Mouse (Mus musculus): ENCODE measurements around the gene Pak3. TPM values are rescaled to one million over a fixed set of nuclear protein-coding genes. Genes with fewer than 3 reads are reported as not detected.

Pak3 gene
- polyA plus RNA-seq, 1 experiment from 2014 or later, result 10.9 TPM

Small RNAs within 50 kb of the gene (microRNA-seq; reads per million reads assigned to microRNA genes)
- gene Gm47298, result 0.56 reads per million

Other genes with a start within 250 kb of the Pak3 start
- 2.5 and 3.3 TPM in 2 replicates for gene Chrdl1, start 124.3 kb upstream of the Pak3 start, polyA plus RNA-seq (2015; fragmentation: Nextera tagmentation; extraction: Ambion mirVana)

Data from lung, embryonic 15.5 days (tissue).